Mouse (Mus musculus): ENCODE data around the gene Pax2.

GRCm38 (mm10) chr19:44759531-44760118, 3.8 kb downstream of the Pax2 start:
- TF ChIP-seq POLR2A (IDR thresholded peaks at IDR 0.05; ENCODE audit: low read depth, low read length) (no peak), CTCF (conservative IDR thresholded peaks at IDR 0.05; ENCODE audit: insufficient read depth, insufficient read length, low read depth, low read length) (no peak)

Measured in kidney, adult 2 months (tissue).